Mouse (Mus musculus) lung, postnatal 0 days (tissue): ENCODE results near the gene Mapkapk3. TPM values are rescaled to one million over a fixed set of nuclear protein-coding genes. Genes with fewer than 3 reads are reported as not detected.

Experiments used
- ATAC-seq: fragments of 200-750 bp; cut with Nextera tagmentation; 2 replicates; pipeline ENCODE4 v1.8.0; 2017; ENCODE audit warnings: moderate library complexity
- DNase-seq: peaks from one replicate; pipeline ENCODE4 v3.0.0-alpha.2; 2016; ENCODE audit warnings: low spot score
- H3K27ac ChIP-seq: fragments of 300-500 bp; sonication (generic); 2 replicates; pipeline ENCODE4 v1.5.1; 2014; ENCODE audit warnings: antibody characterized with exemption, mild to moderate bottlenecking, low read length, mixed read lengths
- H3K27me3 ChIP-seq: fragments of 300-500 bp; sonication (generic); replicated peaks from 2 replicates; pipeline ENCODE4 v1.6.1; 2014; ENCODE audit warnings: low read length, mixed read lengths; ENCODE audit not compliant: insufficient read depth
- H3K36me3 ChIP-seq: fragments of 300-500 bp; sonication (generic); 2 replicates; pipeline ENCODE4 v1.6.1; 2014; ENCODE audit warnings: low read length, mixed read lengths; ENCODE audit not compliant: insufficient read depth
- H3K4me1 ChIP-seq: fragments of 300-500 bp; sonication (generic); 2 replicates; pipeline ENCODE4 v1.6.1; 2014; ENCODE audit warnings: antibody characterized with exemption, low read depth, low read length, mixed read lengths; ENCODE audit not compliant: insufficient read depth
- H3K4me2 ChIP-seq: fragments of 300-500 bp; sonication (generic); replicated peaks from 2 replicates; pipeline ENCODE4 v1.6.1; 2014; ENCODE audit warnings: low read depth, mild to moderate bottlenecking, low read length, moderate library complexity, mixed read lengths
- H3K4me3 ChIP-seq: fragments of 300-500 bp; sonication (generic); 2 replicates; pipeline ENCODE4 v1.5.1; 2014; ENCODE audit warnings: low read depth, low read length
- H3K9ac ChIP-seq: fragments of 300-500 bp; sonication (generic); replicated peaks from 2 replicates; pipeline ENCODE4 v1.6.1; 2014; ENCODE audit warnings: low read depth, mild to moderate bottlenecking
- H3K9me3 ChIP-seq: fragments of 300-500 bp; sonication (generic); 2 replicates; pipeline ENCODE4 v1.6.1; 2016; ENCODE audit warnings: low read length, mixed read lengths
- CTCF ChIP-seq: IDR thresholded peaks from 2 replicates; pipeline ENCODE4 v1.5.1; 2016; ENCODE audit warnings: antibody characterized with exemption, mild to moderate bottlenecking
- EP300 ChIP-seq: IDR thresholded peaks from 2 replicates; pipeline ENCODE4 v1.6.1; 2016; ENCODE audit warnings: antibody characterized with exemption, mild to moderate bottlenecking, control low read depth
- WGBS: fragments of 180-500 bp; shearing (Covaris S2); extraction: QIAGEN DNeasy Blood & Tissue Kit; methylation state at CpG from one replicate; pipeline ENCODE4 v1.1.7; 2014; 5-methylcytosine and 5-hydroxymethylcytosine counted together
- polyA plus RNA-seq: library from polyadenylated mRNA; unstranded; fragments of >200 nt; fragmentation: Nextera tagmentation; extraction: Ambion mirVana; gene quantifications from 2 replicates; pipeline ENCODE4 v1.2.1, GENCODE M21; 2015

Gene Mapkapk3
- polyA plus RNA-seq, 1 experiment from 2014 or later: 22.9 TPM

GRCm38 (mm10) chr9:107264731-107265130 is 24.9 kb downstream of the Mapkapk3 start:
- DNase-seq (no peak), ATAC-seq (no peak)
- 58% methylated on average over 3 of the region's 3 CpGs for WGBS
- H3K4me3 ChIP-seq: no peak overlapping the region
- TF ChIP-seq CTCF (no peak), EP300 (no peak)
- no peaks in the 10 kb centered on the region for H3K27me3 ChIP-seq
- H3K4me2 ChIP-seq: no peak overlapping the region
- H3K9me3 ChIP-seq: no peaks in the 10 kb centered on the region
- no peaks in the 10 kb centered on the region for H3K4me1 ChIP-seq
- no peak overlapping the region for H3K9ac ChIP-seq
- no peaks in the 10 kb centered on the region for H3K36me3 ChIP-seq
- H3K27ac ChIP-seq: no peak overlapping the region

DNA sequence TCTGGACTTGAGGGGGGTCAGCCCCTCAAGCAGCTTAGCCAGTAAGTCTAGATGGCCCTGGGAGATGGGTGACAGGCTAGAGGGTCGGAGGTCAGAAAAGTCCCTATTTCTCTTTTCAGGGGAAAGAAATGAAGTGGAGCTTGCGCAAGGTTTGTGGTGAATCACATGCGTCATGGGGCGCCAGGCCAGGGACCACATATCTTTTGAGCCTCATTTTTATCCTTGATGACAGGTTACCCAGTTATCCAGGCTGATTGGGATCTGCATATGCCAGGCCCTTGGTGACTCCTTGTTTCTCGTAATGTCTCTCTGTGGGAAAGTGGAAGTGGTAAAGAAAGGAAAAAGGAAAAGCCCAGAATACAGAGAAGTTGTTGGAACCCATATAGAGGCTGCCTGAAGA is 25.8 kb downstream of the Mapkapk3 start:
- Histone ChIP-seq H3K27me3 (no peaks in the 10 kb centered on the region), H3K4me1 (no peaks in the 10 kb centered on the region), H3K4me3 (no peak overlapping the region), H3K27ac (no peak overlapping the region), H3K9ac (no peak overlapping the region), H3K4me2 (no peak overlapping the region), H3K9me3 (no peaks in the 10 kb centered on the region), H3K36me3 (no peaks in the 10 kb centered on the region)
- ATAC-seq (no peak), DNase-seq (no peak)
- 82% methylated on average over 5 of the region's 5 CpGs for WGBS
- TF ChIP-seq EP300 (no peak), CTCF (no peak)

GRCm38 (mm10) chr9:107262375-107262774 is 27.3 kb downstream of the Mapkapk3 start:
- no peak overlapping the region for H3K9ac ChIP-seq
- DNase-seq (no peak), ATAC-seq (no peak)
- H3K4me1 ChIP-seq: no peaks in the 10 kb centered on the region
- H3K9me3 ChIP-seq: no peaks in the 10 kb centered on the region
- no peak for TF ChIP-seq EP300
- WGBS: 65% methylated on average over 7 of the region's 7 CpGs
- no peaks in the 10 kb centered on the region for H3K36me3 ChIP-seq
- no peaks in the 10 kb centered on the region for H3K27me3 ChIP-seq
- no peak overlapping the region for H3K4me3 ChIP-seq
- no peak overlapping the region for H3K4me2 ChIP-seq
- no peak overlapping the region for H3K27ac ChIP-seq

DNA sequence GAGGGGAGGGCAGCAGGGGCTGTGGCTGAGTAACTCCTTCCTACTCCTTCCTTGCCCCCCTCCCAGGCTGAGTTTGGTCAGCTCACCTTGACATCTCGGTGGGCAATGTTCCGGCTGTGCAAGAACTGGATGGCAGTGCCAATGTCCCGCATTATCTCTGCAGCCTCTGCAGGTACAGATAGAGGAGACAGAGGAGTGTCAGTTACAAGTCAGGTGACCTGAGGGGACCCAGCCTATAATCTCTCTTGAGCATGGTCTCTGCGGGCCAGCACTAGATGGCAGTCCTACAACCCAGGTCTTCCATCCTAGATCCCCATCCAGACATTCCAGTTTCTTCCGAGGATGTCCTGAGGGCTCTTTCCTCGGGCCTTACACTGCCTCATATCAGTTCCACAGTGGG is 27.9 kb downstream of the Mapkapk3 start:
- Histone ChIP-seq H3K36me3 (no peaks in the 10 kb centered on the region), H3K4me2 (no peak overlapping the region), H3K27me3 (no peaks in the 10 kb centered on the region), H3K4me1 (no peaks in the 10 kb centered on the region), H3K27ac (no peak overlapping the region), H3K9me3 (no peaks in the 10 kb centered on the region), H3K9ac (no peak overlapping the region), H3K4me3 (no peak overlapping the region)
- TF ChIP-seq EP300 (no peak), CTCF (no peak)
- 71% methylated on average over 6 of the region's 6 CpGs for WGBS
- ATAC-seq (no peak), DNase-seq (no peak)

DNA sequence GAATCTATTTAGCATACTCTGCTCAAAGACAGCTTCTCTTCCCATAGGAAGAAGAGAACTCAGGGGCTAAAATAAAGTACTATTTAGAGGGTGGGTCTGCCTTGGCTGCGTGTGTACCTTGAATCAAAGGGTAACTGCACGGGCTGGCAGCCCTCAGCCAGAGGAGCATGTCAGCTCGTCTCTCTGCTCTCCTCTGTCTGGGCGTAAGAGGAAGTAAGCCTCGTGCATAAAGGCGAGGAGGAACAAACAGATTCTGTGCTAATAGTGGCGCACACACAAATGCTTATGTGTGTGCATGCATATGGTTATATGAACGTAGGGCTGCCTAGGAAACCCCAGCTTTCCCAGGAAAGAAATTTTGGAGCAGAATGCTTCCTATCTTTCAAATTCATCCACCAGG is 28.8 kb downstream of the Mapkapk3 start:
- Histone ChIP-seq H3K4me2 (no peak overlapping the region), H3K9ac (no peak overlapping the region), H3K36me3 (no peaks in the 10 kb centered on the region), H3K4me3 (no peak overlapping the region), H3K27ac (no peak overlapping the region), H3K9me3 (no peaks in the 10 kb centered on the region), H3K4me1 (no peaks in the 10 kb centered on the region), H3K27me3 (no peaks in the 10 kb centered on the region)
- 45% methylated on average over 8 of the region's 8 CpGs for WGBS
- no peak for DNase-seq
- TF ChIP-seq EP300 (no peak), CTCF (no peak)
- ATAC-seq: no peak

DNA sequence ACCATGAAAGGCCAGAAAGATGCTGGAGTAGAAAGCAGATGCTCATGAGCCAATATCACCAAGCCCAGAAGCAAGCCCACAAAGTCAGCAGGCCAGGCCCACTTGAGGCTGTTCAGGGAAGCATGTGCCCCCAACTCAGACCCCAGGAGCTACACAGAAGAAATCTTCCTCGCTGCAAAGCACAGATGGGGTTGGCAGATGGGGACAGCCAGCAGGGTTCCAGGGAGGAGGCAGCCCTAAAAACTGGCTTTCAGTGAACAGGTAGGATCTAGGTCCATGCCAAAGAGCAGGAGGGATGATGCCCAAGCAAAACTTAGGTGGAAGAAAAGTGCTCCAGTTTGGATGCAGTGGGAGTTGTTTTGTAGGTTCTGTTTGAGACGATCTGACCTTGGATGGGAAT is 29.2 kb downstream of the Mapkapk3 start:
- H3K27me3 ChIP-seq: no peaks in the 10 kb centered on the region
- no peaks in the 10 kb centered on the region for H3K9me3 ChIP-seq
- DNase-seq (no peak), ATAC-seq (no peak)
- no peaks in the 10 kb centered on the region for H3K36me3 ChIP-seq
- whole genome bisulfite sequencing: 75% methylated on average over 2 of the region's 2 CpGs
- TF ChIP-seq EP300 (no peak), CTCF (no peak)
- no peak overlapping the region for H3K4me2 ChIP-seq
- H3K4me3 ChIP-seq: no peak overlapping the region
- H3K27ac ChIP-seq: no peak overlapping the region
- H3K4me1 ChIP-seq: no peaks in the 10 kb centered on the region
- H3K9ac ChIP-seq: no peak overlapping the region

DNA sequence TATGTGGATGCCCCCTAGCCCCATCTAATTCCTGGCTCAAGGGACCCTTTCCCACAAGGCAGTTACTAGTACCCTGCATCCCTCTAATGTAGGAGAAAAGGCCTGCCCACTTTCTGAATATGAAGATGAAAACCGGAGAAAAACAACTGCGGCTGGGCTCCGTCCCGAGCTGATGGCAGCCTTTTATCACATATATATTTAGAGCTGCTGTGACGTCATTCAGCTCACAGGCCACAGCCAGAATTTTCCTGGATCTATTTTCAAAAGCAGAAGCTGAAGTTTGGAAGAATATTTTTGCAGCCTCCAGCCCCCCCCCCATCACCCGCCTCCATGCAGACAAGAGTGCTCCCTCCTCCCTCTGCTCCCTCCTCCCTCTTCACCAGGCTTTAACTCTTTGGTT is 30.1 kb downstream of the Mapkapk3 start:
- Histone ChIP-seq H3K9ac (no peak overlapping the region), H3K4me2 (no peak overlapping the region), H3K9me3 (no peaks in the 10 kb centered on the region), H3K27me3 (no peaks in the 10 kb centered on the region), H3K4me3 (no peak overlapping the region), H3K4me1 (no peaks in the 10 kb centered on the region), H3K36me3 (no peaks in the 10 kb centered on the region), H3K27ac (no peak overlapping the region)
- 42% methylated on average over 6 of the region's 6 CpGs for WGBS
- DNase-seq (peak; percentile 51), ATAC-seq (peak; percentile 56)
- TF ChIP-seq CTCF (no peak), EP300 (no peak)
